Mouse (Mus musculus) Muller cell, postnatal 12 days (primary cell): ENCODE measurements around the gene Gstp3.

ENCODE experiments used
- DNase-seq: peaks from one replicate; pipeline ENCODE4 v3.0.0-alpha.2; 2015; ENCODE audit errors: inconsistent ontology term

The Gstp3 gene

GRCm38 (mm10) chr19:4059069-4059740, at the start of gene Gstp3:
Gene Gstp3, minus strand, starts transcription at chr19:4059569.
- DNase-seq = no peak

- no peak for DNase-seq
These were observed 49.2 kb upstream of the Gstp3 start for GRCm38 (mm10) chr19:4108535-4108934.

- DNase-seq = no peak
These were observed 47.3 kb upstream of the Gstp3 start for GRCm38 (mm10) chr19:4106654-4107053.

GRCm38 (mm10) chr19:4104675-4105194, 45.4 kb upstream of the Gstp3 start:
- DNase-seq = no peak

- DNase-seq = no peak
These were observed 44.4 kb upstream of the Gstp3 start for GRCm38 (mm10) chr19:4103792-4104191.

GRCm38 (mm10) chr19:4103294-4103693, 43.9 kb upstream of the Gstp3 start:
- DNase-seq = no peak

- no peak for DNase-seq
These were observed 43.3 kb upstream of the Gstp3 start for GRCm38 (mm10) chr19:4102626-4103025.

- DNase-seq = no peak
These were observed 42.7 kb upstream of the Gstp3 start for GRCm38 (mm10) chr19:4102049-4102448.

GRCm38 (mm10) chr19:4101466-4101865, 42.1 kb upstream of the Gstp3 start:
- DNase-seq = no peak

GRCm38 (mm10) chr19:4100718-4101261, 41.4 kb upstream of the Gstp3 start:
- DNase-seq = peak; percentile 68

GRCm38 (mm10) chr19:4099837-4100717, 40.7 kb upstream of the Gstp3 start, which contains the start of gene Pitpnm1:
Gene Pitpnm1, plus strand, starts transcription at chr19:4099998.
- DNase-seq = peak; percentile 82

GRCm38 (mm10) chr19:4099056-4099455, 39.7 kb upstream of the Gstp3 start:
- DNase-seq = peak; percentile 91

GRCm38 (mm10) chr19:4098426-4098825, 39.1 kb upstream of the Gstp3 start:
- no peak for DNase-seq

- no peak for DNase-seq
These were observed 38.1 kb upstream of the Gstp3 start for GRCm38 (mm10) chr19:4097441-4097825.

- peak; percentile 100 for DNase-seq
These were observed 37.5 kb upstream of the Gstp3 start, which contains the start of gene Cdk2ap2 for GRCm38 (mm10) chr19:4096642-4097440. Gene Cdk2ap2, plus strand, starts transcription at chr19:4097182.

GRCm38 (mm10) chr19:4095802-4096201, 36.4 kb upstream of the Gstp3 start:
- no peak for DNase-seq

GRCm38 (mm10) chr19:4094774-4095303, 35.5 kb upstream of the Gstp3 start:
- DNase-seq = no peak

GRCm38 (mm10) chr19:4094348-4094747, 35.0 kb upstream of the Gstp3 start:
- no peak for DNase-seq

- DNase-seq = no peak
These were observed 34.4 kb upstream of the Gstp3 start for GRCm38 (mm10) chr19:4093772-4094171.

- DNase-seq = no peak
These were observed 33.4 kb upstream of the Gstp3 start for GRCm38 (mm10) chr19:4092750-4093149.

GRCm38 (mm10) chr19:4091383-4091782, 32.0 kb upstream of the Gstp3 start:
- DNase-seq = no peak
